Mouse (Mus musculus) forebrain, embryonic 15.5 days (tissue): ENCODE results near the gene Smndc1. TPM values are rescaled to one million over a fixed set of nuclear protein-coding genes. Genes with fewer than 3 reads are reported as not detected.

Experiments
- ATAC-seq: fragments of 200-750 bp; cut with Nextera tagmentation; replicated peaks from 2 replicates; pipeline ENCODE4 v1.8.0; 2017; ENCODE audit warnings: mild to moderate bottlenecking, moderate TSS enrichment, moderate library complexity
- H3K27ac ChIP-seq: fragments of 300-500 bp; sonication (generic); replicated peaks from 2 replicates; pipeline ENCODE4 v1.5.1; 2015; ENCODE audit warnings: mild to moderate bottlenecking, inconsistent platforms
- H3K27me3 ChIP-seq: fragments of 300-500 bp; sonication (generic); 2 replicates; pipeline ENCODE4 v1.6.1; 2015; ENCODE audit warnings: inconsistent platforms
- H3K36me3 ChIP-seq: fragments of 300-500 bp; sonication (generic); 2 replicates; pipeline ENCODE4 v1.6.1; 2015; ENCODE audit warnings: mild to moderate bottlenecking, inconsistent platforms
- H3K4me1 ChIP-seq: fragments of 300-500 bp; sonication (generic); 2 replicates; pipeline ENCODE4 v1.6.1; 2015; ENCODE audit warnings: inconsistent platforms
- H3K4me2 ChIP-seq: fragments of 300-500 bp; sonication (generic); replicated peaks from 2 replicates; pipeline ENCODE4 v1.6.1; 2015; ENCODE audit warnings: mild to moderate bottlenecking, inconsistent platforms
- H3K4me3 ChIP-seq: fragments of 300-500 bp; sonication (generic); 2 replicates; pipeline ENCODE4 v1.5.1; 2015; ENCODE audit warnings: mild to moderate bottlenecking, inconsistent platforms
- H3K9ac ChIP-seq: fragments of 300-500 bp; sonication (generic); replicated peaks from 2 replicates; pipeline ENCODE4 v1.6.1; 2015; ENCODE audit warnings: mild to moderate bottlenecking, inconsistent platforms
- H3K9me3 ChIP-seq: fragments of 300-500 bp; sonication (generic); 2 replicates; pipeline ENCODE4 v1.6.1; 2016; ENCODE audit warnings: inconsistent platforms
- WGBS: fragments of 180-500 bp; shearing (Covaris S2); methylation state at CpG from one replicate; pipeline ENCODE4 v1.1.7; 2015; ENCODE audit warnings: mixed read lengths; 5-methylcytosine and 5-hydroxymethylcytosine counted together
- polyA plus RNA-seq: library from polyadenylated mRNA; unstranded; fragments of >200 nt; fragmentation: Nextera tagmentation; extraction: Ambion mirVana; gene quantifications from 2 replicates; pipeline ENCODE4 v1.2.1, GENCODE M21; 2015

The Smndc1 gene
- polyA plus RNA-seq, 1 experiment from 2014 or later: 41.0 TPM

- peaks cover 45% of the 10 kb centered on the region for H3K36me3 ChIP-seq
Observed at GRCm38 (mm10) chr19:53370233-53370632, 20.1 kb downstream of the Smndc1 start.

GRCm38 (mm10) chr19:53369469-53370043 lies 20.8 kb downstream of the Smndc1 start:
- Histone ChIP-seq H3K4me3 (no peak overlapping the region), H3K9me3 (no peaks in the 10 kb centered on the region), H3K27me3 (no peaks in the 10 kb centered on the region), H3K36me3 (peaks cover 39% of the 10 kb centered on the region), H3K27ac (no peak overlapping the region), H3K9ac (no peak overlapping the region), H3K4me2 (no peak overlapping the region), H3K4me1 (peaks cover 14% of the 10 kb centered on the region)
- 33% methylated on average over 14 of the region's 14 CpGs for WGBS
- ATAC-seq: peak; percentile 59

More at GRCm38 (mm10) chr19:53370233-53370632, 20.1 kb downstream of the Smndc1 start:
- H3K9me3 ChIP-seq: no peaks in the 10 kb centered on the region
- 83% methylated on average over 15 of the region's 15 CpGs for WGBS
- no peak overlapping the region for H3K27ac ChIP-seq
- H3K9ac ChIP-seq: no peak overlapping the region
- no peak overlapping the region for H3K4me2 ChIP-seq
- H3K27me3 ChIP-seq: no peaks in the 10 kb centered on the region
- peaks cover 8% of the 10 kb centered on the region for H3K4me1 ChIP-seq
- no peak for ATAC-seq
- H3K4me3 ChIP-seq: no peak overlapping the region

GRCm38 (mm10) chr19:53366881-53367280 lies 23.5 kb downstream of the Smndc1 start:
- Histone ChIP-seq H3K27me3 (no peaks in the 10 kb centered on the region), H3K36me3 (peaks cover 15% of the 10 kb centered on the region), H3K4me1 (peaks cover 19% of the 10 kb centered on the region), H3K27ac (no peak overlapping the region), H3K9me3 (no peaks in the 10 kb centered on the region), H3K4me2 (no peak overlapping the region), H3K9ac (no peak overlapping the region), H3K4me3 (no peak overlapping the region)
- no peak for ATAC-seq
- WGBS: 77% methylated on average over 7 of the region's 7 CpGs

DNA sequence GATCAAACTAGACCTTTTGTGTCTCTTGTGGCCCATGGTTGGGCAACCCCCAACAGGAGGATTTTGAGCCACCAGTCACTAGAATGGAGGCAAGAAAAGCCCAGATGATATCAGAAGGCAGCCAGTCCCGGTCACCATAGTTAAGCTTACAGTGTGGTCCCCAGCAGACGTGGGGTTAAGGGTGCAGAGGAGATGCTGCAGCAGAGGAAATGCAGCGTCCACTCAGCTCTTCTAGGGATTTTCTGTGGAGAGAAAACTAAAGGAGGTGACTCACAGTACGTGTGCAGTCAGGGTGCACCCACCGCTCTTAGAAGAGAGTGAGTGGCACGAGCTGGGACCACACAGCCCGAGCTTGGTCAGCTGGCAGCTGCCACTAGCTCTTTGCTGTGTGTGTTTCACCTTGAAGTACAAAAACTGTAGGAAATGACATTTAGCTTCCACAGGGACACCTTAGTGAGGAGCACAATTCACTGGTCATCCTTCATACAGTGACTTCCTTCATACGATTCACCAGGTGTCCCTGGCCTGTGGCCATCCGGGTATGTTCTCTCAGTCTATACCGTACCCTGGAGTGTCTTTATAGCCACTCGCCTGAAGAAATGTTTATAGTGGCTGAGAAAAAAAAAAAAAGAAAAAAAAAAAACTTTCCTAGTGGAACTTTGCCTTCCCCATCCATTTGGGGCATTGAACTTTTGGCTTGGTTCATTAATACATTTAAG lies 24.2 kb downstream of the Smndc1 start:
- Histone ChIP-seq H3K27me3 (no peaks in the 10 kb centered on the region), H3K4me2 (no peak overlapping the region), H3K9ac (no peak overlapping the region), H3K4me3 (no peak overlapping the region), H3K27ac (no peak overlapping the region), H3K9me3 (no peaks in the 10 kb centered on the region), H3K4me1 (peaks cover 23% of the 10 kb centered on the region), H3K36me3 (peaks cover 9% of the 10 kb centered on the region)
- ATAC-seq: no peak
- 85% methylated on average over 11 of the region's 11 CpGs for WGBS

- H3K9me3 ChIP-seq: no peaks in the 10 kb centered on the region
- 0 out of 2 replicates have a peak overlapping the region, but pooled peaks have one; percentile 9 for H3K27ac ChIP-seq
- H3K36me3 ChIP-seq: no peaks in the 10 kb centered on the region
- ATAC-seq: no peak
- no peak overlapping the region for H3K4me3 ChIP-seq
- peaks cover 35% of the 10 kb centered on the region for H3K4me1 ChIP-seq
- no peak overlapping the region for H3K4me2 ChIP-seq
- no peaks in the 10 kb centered on the region for H3K27me3 ChIP-seq
- 14% methylated on average over 9 of the region's 9 CpGs for WGBS
- H3K9ac ChIP-seq: no peak overlapping the region
Observed at GRCm38 (mm10) chr19:53364963-53365362, 25.4 kb downstream of the Smndc1 start.

- H3K9me3 ChIP-seq: no peaks in the 10 kb centered on the region
- no peak overlapping the region for H3K9ac ChIP-seq
- no peak overlapping the region for H3K4me2 ChIP-seq
- no peaks in the 10 kb centered on the region for H3K36me3 ChIP-seq
- WGBS: 65% methylated on average over 2 of the region's 2 CpGs
- peaks cover 39% of the 10 kb centered on the region for H3K4me1 ChIP-seq
- H3K27ac ChIP-seq: no peak overlapping the region
- no peak for ATAC-seq
- no peak overlapping the region for H3K4me3 ChIP-seq
- H3K27me3 ChIP-seq: no peaks in the 10 kb centered on the region
Observed at GRCm38 (mm10) chr19:53364551-53364950, 25.8 kb downstream of the Smndc1 start.

DNA sequence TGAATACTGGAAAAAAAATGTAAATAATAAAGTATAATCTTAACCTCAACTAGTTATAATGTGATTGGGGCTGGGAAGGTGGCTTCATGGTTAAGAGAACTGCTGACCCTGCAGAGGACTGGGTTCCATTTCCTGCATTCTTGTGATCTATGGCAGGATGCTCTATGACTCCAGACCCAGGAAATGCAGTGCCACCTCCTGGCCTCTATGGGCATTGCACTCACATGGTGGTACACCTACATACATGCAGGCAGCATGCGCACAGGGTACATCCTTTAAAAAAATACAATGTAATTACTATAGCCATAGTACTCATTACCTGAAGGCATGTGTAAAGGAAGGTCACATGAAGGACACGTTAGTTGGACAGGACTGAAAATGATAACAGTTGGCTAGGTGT lies 27.4 kb downstream of the Smndc1 start:
- Histone ChIP-seq H3K27ac (no peak overlapping the region), H3K4me2 (no peak overlapping the region), H3K4me1 (peaks cover 47% of the 10 kb centered on the region), H3K9me3 (no peaks in the 10 kb centered on the region), H3K36me3 (no peaks in the 10 kb centered on the region), H3K27me3 (no peaks in the 10 kb centered on the region), H3K4me3 (no peak overlapping the region), H3K9ac (no peak overlapping the region)
- no peak for ATAC-seq
- 49% methylated on average over 2 of the region's 2 CpGs for WGBS

DNA sequence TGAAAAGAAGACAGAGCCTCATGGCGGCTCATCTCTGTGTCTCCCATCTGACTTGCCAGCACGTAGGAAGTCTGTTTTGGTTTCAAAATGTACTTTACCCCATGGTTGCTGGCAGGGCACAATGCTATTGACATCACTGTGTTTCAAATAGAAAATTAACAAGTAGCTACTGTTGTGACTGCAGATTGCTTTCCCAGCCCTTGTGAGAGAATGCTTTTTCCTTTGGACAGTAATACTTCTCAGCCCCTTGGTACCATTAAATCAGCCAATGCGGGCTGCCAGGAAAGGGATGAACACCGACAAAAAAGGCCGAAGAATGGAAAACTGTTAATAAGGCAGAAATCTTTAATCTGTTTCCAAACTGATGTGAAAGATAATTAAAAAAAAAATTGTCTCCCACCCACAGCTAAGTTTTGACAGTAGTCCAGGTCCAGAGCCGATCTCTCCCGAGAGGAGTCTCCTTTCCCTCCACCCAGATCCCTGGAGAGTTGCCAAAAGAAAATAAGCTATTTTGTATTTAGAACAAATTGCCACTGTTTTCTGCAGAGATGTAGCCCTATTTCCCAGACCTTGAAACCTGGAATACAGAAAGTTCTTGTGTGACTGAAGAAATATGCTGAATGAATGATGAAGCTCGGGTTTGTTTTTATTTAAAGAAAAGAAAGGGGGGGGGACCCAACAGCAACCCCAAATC lies 30.0 kb downstream of the Smndc1 start:
- 0 out of 2 replicates have a peak overlapping the region, but pooled peaks have one; percentile 4 for H3K9ac ChIP-seq
- peak overlapping the region; percentile 23 for H3K4me3 ChIP-seq
- H3K9me3 ChIP-seq: no peaks in the 10 kb centered on the region
- H3K4me2 ChIP-seq: peak overlapping the region; percentile 42
- peak overlapping the region; percentile 81 for H3K27ac ChIP-seq
- H3K4me1 ChIP-seq: peaks cover 41% of the 10 kb centered on the region
- no peaks in the 10 kb centered on the region for H3K27me3 ChIP-seq
- WGBS: 15% methylated on average over 8 of the region's 8 CpGs
- ATAC-seq: peak; percentile 55
- H3K36me3 ChIP-seq: no peaks in the 10 kb centered on the region

- Histone ChIP-seq H3K36me3 (no peaks in the 10 kb centered on the region), H3K4me1 (peaks cover 39% of the 10 kb centered on the region), H3K9ac (0 out of 2 replicates have a peak overlapping the region, but pooled peaks have one; percentile 4), H3K27ac (peak overlapping the region; percentile 81), H3K9me3 (no peaks in the 10 kb centered on the region), H3K4me3 (peak overlapping the region; percentile 23), H3K4me2 (peak overlapping the region; percentile 42), H3K27me3 (no peaks in the 10 kb centered on the region)
- ATAC-seq: peak; percentile 81
- 24% methylated on average over 22 of the region's 22 CpGs for WGBS
Observed at GRCm38 (mm10) chr19:53359160-53360033, 31.0 kb downstream of the Smndc1 start.

- H3K9ac ChIP-seq: no peak overlapping the region
- WGBS: 73% methylated on average over 16 of the region's 16 CpGs
- no peak overlapping the region for H3K4me2 ChIP-seq
- H3K9me3 ChIP-seq: no peaks in the 10 kb centered on the region
- no peak overlapping the region for H3K4me3 ChIP-seq
- no peak for ATAC-seq
- no peak overlapping the region for H3K27ac ChIP-seq
- peaks cover 31% of the 10 kb centered on the region for H3K4me1 ChIP-seq
- H3K27me3 ChIP-seq: no peaks in the 10 kb centered on the region
- peaks cover 5% of the 10 kb centered on the region; the same call in 1 of the 2 replicates for H3K36me3 ChIP-seq
Observed at GRCm38 (mm10) chr19:53355065-53355464, 35.3 kb downstream of the Smndc1 start.

DNA sequence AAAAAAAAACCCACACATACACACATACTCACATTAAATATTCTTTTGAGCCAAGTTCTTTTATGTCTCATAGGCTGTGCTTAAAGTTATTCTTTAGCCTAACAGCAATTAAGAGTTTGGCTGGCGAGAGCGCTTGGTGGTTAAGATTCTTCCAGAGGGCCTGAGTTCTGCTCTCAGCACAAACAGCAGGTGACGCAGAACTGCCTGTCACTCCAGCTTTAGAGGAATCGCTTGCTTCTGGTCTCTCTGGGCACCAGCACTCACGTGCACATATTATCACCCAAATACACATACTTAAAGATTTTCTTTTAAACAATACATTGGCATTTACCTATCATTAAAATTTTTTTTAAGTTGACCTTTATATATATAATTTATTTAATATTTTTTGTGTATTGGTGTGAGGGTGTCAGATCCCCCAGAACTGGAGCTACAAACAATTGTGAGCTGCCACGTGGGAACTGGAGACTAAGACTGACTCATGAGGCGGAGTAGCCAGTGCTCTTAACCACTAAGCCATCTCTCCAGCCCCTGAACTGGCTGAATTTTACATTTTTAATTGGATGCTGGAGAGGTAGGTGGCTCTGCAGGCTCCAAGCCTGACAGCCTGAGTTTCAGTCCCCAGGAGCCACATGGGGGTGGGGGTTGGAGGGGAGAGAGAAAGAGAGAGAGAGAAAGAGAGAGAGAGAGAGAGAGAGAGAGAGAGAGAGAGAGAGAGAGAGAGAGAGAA lies 35.9 kb downstream of the Smndc1 start:
- Histone ChIP-seq H3K36me3 (peaks cover 5% of the 10 kb centered on the region; the same call in 1 of the 2 replicates), H3K4me3 (no peak overlapping the region), H3K4me2 (no peak overlapping the region), H3K27ac (no peak overlapping the region), H3K9me3 (no peaks in the 10 kb centered on the region), H3K4me1 (peaks cover 25% of the 10 kb centered on the region), H3K27me3 (no peaks in the 10 kb centered on the region), H3K9ac (no peak overlapping the region)
- no peak for ATAC-seq
- WGBS: 46% methylated on average over 7 of the region's 7 CpGs
